Mouse (Mus musculus) B cell, adult 62 days (primary cell): Measurements from ENCODE around the gene Ganab. TPM values are rescaled to one million over a fixed set of nuclear protein-coding genes. Genes with fewer than 3 reads are reported as not detected.

Experiments
- total RNA-seq: library from RNA; stranded (reverse); gene quantifications from 4 replicates; pipeline ENCODE4 v1.2.4, GENCODE M21; 2023

Gene Ganab
- total RNA-seq, result 148 to 156 TPM (median 152 TPM) in 4 replicates

DNA sequence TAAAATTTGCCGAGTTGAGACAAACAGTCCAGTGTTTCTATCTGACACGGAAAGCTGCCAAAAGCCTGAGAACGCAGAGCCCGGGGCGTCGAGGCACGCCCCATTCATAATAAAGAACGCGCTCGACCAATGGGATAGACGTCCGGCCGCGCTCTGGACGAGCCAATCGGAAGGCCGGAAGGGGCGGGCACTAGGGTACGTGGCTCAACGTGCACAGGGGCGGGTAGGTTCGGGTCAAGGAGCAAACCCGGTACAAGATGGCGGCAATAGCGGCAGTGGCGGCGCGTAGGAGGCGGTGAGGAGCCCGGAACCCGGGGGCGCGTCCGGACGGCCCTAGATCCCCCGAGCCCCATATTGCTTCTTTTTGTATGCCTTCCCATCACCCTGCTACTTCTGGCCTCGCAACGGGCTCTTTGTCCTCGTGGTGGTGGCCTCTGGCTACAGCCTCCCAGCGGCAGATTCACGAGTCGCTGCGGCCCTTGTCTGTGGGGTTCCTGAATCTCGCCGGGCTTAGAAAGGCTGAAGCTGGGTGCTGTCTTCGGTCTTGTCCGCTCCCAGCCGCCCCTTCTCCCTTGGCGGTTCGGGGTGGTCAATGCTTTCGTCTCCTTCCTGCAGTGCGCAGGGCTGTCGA, at the start of gene Ganab:
Gene Ganab, plus strand, starts transcription at position 207 of the 631 bp plus-strand sequence.

DNA sequence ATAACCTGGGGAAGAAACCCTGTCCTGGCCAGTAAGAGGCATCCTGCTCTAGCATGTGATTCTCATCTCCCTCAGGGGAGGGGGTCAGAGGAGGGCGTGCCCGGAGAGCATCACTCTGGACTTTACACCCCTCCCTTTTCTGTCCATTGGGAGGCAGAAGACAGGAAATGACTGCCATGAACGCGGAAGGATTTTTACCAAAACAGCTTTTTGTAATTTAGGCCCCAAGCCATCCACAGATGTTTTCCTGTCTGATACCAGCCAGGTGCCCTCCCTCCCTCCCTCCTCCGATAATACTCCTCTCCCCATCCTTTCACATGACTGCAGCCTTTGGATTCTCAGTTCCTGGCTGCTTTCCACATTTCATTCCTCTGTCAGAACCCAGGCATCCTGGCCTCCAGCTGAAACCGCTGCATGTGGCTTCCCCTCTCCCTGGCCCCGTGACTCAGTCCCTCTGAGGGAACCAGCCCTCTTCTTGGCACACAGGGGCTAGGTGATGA, 47.4 kb upstream of the Ganab start, which contains the start of gene Lrrn4cl:
Gene Lrrn4cl, plus strand, starts transcription at position 367 of the 500 bp plus-strand sequence.

DNA sequence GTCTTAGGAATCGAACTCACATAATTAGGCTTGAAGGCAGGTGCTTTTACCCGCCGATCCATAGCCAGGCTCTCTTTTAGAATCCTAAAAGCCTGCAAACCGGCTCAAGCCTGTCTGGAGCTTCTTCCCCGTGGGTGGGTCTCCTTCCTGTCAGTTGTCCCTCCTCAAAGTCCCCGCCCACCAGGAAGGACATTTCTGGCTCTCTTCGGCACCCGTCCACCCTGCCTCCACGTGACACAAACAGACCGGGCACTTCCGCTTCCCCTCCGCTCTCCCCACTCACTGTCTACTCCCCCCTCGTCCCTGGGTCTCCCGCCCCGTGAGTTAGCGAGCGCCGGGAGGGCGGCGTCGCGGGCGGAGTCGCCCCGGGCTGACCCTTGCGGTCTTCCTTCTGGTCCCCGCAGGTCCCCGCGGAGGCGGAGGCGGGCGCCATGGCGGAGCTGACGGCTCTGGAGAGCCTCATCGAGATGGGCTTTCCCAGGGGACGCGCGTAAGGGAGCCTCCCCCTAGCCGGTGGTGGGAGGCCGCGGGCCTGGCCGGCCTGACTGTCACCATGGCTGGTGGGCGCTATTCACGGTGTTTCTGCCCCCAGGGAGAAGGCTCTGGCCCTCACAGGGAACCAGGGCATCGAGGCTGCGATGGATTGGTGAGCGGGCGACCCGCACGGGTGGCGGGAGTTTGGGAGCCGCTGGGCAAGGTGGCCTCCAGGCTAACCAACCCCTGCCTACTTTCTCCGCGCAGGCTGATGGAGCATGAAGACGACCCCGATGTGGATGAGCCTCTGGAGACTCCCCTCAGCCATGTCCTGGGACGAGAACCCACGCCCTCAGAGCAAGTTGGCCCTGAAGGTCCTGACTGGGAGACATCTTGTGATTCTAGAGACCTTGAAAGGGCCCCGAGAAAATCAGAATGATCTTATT, 26.3 kb upstream of the Ganab start, which contains the start of gene Ubxn1:
Gene Ubxn1, plus strand, starts transcription at position 230 of the 920 bp plus-strand sequence.

DNA sequence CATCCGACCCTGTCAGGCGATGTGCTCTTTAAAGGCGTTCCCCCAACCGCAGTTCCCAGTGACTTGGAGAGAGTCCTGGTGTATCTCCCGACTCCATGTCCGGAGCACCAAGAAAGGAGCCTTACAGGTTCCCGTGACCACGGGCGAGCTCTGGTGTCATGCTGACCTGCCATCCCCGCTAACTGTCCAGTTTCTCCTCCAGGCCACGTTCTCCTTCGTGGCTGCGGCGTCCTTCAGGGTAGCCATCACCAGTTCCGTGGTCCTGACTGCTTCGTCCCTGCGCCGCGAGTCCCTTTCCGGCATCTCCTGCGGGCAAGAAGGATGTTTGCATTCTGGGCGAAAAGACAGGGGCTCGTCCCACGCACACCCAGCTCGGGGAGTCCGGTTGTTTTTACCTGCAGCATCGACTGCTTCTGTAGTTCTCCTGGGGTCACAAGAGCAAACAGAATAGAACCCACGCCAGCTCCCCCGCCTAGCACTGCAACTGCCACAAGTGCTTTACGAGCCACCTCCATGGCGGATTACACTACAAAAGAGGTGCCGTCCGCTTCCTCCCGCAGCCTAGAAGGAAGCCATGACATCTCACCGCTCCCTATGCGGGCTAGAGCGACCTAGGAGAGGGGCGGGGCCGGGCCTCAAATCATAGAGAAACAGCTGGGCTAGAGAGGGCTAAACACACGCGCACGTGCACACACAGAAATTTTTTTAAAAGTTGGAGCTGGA, 17.4 kb upstream of the Ganab start, which contains the start of gene Uqcc3:
Gene Uqcc3, minus strand, starts transcription at position 613 of the 723 bp plus-strand sequence.

DNA sequence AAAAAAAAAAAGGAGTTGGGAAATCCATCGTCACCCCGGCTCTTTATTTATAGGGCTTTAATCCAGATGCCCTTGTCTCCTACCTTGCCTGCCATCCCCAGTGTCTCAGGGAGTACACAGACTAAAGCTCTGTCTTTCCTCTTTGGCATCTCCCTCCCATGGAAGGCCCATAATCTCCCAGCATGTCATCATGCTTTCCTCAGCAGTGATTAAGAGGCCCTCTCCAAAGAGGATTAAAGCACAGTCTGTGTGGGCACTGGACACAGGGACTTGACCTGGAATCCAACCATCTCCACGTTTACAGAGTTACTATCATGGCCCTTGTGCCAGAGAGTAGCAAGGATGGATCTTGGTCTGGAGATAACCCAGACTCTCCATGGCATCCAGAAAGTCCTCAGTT, 14.3 kb upstream of the Ganab start, which contains the start of the genes Lbhd1 and Gm49403:
Gene Lbhd1, plus strand, starts transcription at position 117 of the 400 bp plus-strand sequence.
Gene Gm49403, plus strand, starts transcription at position 315 of the 400 bp plus-strand sequence.

DNA sequence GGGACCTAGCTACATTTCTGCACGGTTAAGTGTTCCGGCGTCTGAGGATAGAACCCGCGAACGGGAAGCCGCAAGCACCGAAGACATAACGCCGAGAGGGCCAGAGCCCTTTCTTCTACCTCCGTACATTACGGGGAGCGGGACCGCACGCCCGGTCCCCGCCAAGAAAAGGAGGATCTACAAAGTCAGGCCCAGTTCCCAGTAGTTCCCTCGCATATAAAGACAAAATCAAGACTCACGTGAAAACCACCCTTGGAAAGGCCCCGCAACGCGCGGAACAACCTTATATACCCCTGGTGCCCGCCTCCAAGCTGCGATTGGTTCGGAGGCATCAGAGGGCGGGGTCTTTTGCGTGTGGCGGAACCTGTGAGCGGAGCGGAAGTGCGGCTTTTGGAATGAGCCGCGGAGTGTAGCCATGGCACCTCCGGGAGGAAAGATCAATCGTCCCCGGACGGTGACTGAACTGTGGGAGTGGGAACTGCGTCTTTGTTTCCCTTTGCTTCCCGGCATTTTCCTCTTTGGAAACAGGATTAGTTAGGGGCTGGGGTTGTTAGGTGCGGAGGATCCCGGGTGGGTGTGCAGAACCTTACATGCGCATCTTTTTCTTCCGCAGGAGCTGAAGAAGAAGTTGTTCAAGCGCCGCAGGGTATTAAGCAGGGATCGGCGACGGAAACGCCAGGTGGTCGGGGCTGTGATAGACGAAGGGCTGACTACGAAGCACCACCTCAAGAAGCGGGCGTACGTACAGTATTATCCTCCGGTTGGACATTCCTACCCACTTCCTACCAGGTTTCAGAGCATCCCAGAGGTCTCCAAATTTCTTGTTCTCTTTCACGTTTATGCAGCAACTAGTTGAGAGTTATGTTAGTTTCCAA, 9.1 kb upstream of the Ganab start, which contains the start of the genes 1810009A15Rik and Gm49416:
Gene 1810009A15Rik, plus strand, starts transcription at position 343 of the 875 bp plus-strand sequence.
Gene Gm49416, plus strand, starts transcription at position 416 of the 875 bp plus-strand sequence.

DNA sequence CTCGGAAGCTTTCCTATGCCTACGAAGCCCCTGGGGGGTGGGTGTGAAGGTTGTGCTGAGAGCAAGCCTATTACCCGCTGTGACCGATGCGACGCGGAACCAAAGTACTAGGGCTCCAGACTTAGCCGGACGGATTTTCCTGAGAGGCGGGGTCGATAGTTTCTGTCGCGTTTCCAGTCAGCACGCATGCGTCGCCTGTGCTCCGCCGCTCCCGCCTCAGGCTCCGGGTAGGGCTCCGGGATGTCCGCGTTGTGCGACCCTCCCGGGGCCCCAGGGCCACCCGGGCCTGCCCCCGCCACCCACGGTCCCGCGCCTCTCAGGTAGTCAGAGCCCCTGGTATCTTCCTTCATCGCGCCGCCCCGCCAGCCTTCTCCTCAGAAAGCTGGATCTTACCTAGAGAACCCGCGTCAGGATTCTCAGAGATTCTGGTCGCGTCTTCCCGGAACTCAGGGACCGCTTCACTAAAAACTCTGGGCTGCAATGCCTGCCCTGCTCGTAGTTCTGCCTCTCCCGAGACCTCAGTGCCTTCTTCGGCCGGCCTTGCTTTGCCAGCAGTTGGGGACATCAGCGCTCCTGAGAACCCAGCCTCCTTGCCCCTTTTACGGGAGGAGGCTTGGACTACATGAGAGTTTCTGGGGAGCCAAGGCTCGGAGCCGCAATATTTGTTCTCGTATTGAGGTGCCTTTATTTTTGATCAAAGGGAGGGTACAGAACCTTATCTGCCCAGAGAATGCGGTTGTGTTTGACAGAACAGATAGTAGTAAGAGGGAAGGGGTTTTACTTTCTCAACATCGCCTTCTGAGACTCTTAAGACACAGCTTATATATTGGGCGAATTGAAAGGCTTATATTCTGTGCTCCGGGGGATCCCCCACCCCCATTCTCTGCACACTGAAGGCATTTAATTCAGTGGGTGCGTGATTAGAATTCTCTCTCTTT, 4.8 kb upstream of the Ganab start, which contains the start of gene Ints5:
Gene Ints5, plus strand, starts transcription at position 177 of the 938 bp plus-strand sequence.

DNA sequence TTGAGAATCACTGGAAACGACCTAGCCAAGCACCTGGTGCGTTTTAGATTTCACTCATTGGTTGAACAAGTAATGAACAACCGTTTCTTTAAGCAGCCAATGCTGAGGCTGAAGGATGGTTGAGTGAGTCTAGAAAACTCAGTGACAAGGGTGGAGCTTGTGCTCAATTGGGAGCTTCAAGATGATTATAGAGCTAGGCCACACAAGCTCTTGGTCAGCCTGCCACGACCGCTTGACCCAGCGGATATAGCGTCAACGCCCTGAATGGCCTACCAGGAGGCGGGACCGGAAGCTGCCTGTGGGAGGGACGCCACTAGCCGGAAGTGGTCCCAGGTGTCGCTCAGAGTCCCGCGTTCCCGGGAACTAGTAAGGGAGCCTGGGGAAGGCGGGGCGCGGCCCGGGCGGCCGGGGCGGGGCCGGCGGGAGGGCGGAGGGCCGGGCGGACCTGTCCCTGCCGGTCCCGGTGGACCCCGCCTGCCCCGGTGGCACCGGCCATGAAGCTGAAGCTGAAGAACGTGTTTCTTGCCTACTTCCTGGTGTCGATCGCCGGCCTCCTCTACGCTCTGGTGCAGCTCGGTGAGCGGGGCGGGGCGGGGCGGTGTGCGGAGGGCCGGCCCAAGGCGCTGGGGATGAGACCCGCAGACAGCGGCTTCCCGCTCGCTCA, 22.3 kb downstream of the Ganab start, which contains the start of gene B3gat3:
Gene B3gat3, plus strand, starts transcription at position 302 of the 664 bp plus-strand sequence.

DNA sequence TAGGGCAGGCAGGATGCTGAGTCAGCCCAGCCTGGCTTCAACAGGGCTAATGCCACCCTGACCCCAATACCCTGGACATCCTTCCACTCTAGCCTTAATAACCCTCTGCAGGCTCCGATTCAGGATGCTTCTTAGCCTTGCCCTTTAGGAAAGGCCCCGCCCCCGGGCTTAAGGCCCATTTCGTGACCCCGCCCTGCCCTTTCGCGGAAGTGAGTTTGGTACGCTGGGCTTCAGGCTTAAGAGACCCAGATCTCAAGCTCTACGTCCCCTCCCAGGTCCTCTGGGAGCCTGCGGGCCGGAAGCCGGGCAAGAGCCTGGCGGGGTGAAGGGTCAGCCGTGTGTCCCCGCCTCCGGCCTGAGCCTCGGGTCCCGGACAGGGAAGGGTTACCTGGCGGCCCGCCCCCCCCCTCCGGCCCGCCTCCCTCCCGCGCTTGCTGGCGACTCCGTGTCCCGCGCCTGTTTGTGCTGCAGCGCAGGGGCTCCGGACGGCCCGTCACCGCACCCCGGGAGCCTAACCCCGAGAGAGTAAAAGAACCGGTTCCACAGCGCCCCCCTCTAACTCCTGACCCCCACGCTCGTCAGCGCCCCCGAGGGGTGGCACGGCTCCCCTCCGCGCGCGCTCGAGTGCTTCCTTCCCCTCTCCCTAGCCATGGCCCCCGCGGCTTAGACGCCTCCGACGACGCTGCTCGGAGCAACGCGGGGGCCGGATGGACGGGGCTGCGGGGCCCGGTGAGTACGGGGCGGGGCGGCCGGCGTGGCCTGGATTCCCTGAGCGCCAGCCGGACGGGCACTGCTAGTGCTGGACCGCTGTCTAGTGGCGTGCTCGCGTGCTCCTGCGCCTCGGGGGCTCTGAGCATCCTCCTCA, 31.6 kb downstream of the Ganab start, which contains the start of the genes Rom1 and Eml3:
Gene Rom1, minus strand, starts transcription at position 133 of the 865 bp plus-strand sequence.
Gene Eml3, plus strand, starts transcription at position 329 of the 865 bp plus-strand sequence.

DNA sequence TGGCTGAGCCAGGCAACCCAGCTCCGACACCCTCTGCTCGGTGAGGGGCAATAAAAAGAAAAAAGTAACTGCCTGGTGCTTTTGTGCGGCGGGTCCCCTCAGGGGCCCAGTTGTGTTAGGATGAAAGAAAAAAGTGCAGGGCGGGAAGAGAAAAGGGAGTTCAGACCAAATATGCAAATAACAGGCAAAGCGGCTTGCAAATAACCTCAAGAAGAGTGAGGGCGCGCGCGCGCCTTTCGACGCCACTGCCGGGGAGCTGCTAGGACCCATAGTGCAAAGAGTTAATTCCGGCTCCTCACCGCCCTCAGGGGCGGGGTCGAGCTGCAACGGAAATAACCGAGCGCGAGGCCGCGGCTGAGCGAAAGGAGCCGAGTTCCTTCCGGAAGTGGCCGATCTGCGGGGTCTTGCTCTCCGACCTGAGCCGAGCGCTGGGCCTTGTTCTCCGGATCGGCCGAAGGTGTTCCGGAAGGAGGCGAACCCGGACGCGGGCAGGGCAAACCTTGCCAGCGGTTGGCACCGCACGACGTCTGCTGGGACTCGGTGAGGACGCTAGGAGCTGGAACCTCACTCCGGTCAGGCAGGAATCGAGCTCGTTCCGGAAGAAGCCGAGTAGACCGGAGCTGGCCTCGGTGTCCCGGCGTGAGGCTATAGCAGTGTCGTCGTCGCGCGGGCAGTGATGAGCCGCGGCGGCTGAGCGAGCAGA, 43.8 kb downstream of the Ganab start, which contains the start of gene Mta2:
Gene Mta2, plus strand, starts transcription at position 361 of the 703 bp plus-strand sequence.

DNA sequence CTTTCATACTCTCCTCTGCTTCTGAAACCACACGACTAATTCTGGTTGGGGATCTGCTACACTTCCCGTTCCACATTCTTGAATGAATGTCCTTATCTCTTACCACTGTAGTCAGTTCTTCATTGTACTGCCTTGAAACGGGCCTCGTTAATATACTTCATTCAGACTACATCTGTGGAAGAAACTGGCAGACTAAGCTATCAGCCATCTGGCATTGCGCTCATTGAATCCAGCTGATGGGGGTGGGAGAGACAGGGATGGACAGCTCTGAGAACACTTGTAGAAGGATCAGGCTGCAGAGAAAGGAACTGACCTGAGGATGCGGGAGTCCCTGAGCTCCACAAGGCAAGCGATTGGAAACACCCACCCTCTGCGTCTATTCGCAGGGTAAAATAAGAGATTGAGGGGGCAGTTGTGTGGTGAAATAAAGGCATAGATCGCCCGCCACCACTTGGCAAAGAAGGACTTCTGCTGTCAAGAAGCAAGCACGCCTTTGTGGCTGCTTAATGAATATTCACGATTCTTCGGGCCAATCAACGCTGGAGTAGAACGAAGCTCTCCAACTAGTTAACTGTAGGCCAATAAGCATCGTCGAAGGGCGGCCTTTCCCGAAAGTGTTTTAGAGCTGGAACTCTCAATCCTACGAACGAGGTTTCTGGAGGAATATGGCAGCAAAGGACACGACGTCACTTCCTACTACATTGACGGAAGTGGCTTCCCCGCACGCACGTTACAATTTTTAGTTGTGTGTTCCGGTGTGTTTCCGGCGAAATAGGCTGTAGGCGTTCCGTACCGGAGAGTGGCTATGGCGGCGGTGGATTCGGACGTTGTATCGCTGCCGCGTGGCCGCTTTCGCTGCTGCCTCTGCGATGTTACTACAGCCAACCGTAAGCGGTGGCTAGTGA, 55.5 kb downstream of the Ganab start, which contains the start of gene Tut1:
Gene Tut1, plus strand, starts transcription at position 713 of the 905 bp plus-strand sequence.

Other genes starting within 250 kb of the Ganab start
- not detected in 4 replicates for gene Chrm1, start 234.3 kb upstream of the Ganab start, total RNA-seq
- 230 to 247 TPM (median 235 TPM) in 4 replicates for gene Slc3a2, start 174.7 kb upstream of the Ganab start, total RNA-seq
- 62.8 to 83.7 TPM (median 79.5 TPM) in 4 replicates for gene Wdr74, start 162.2 kb upstream of the Ganab start, total RNA-seq
- 3.0 to 7.4 TPM (median 4.7 TPM) in 4 replicates for gene 1700092M07Rik, start 157.4 kb upstream of the Ganab start, total RNA-seq
- 237 to 245 TPM (median 241 TPM) in 4 replicates for gene Stx5a, start 156.7 kb upstream of the Ganab start, total RNA-seq
- gene Nxf1, start 141.0 kb upstream of the Ganab start, total RNA-seq, result 377 to 393 TPM (median 389 TPM) in 4 replicates
- 26.2 to 31.3 TPM (median 28.9 TPM) in 4 replicates for gene Tmem223, start 127.1 kb upstream of the Ganab start, total RNA-seq
- 63.6 to 73.3 TPM (median 71.5 TPM) in 4 replicates for gene Tmem179b, start 123.6 kb upstream of the Ganab start, total RNA-seq
- 20.5 to 27.0 TPM (median 24.5 TPM) in 4 replicates for gene Taf6l, start 111.7 kb upstream of the Ganab start, total RNA-seq
- 58.1 to 65.7 TPM (median 60.7 TPM) in 4 replicates for gene Polr2g, start 99.5 kb upstream of the Ganab start, total RNA-seq
- gene Zbtb3, start 95.5 kb upstream of the Ganab start, total RNA-seq, result 1.3 to 2.0 TPM (median 1.6 TPM) in 4 replicates
- gene Ttc9c, start 78.7 kb upstream of the Ganab start, total RNA-seq, result 28.9 to 33.7 TPM (median 30.1 TPM) in 4 replicates
- gene Hnrnpul2, start 78.1 kb upstream of the Ganab start, total RNA-seq, result 104 to 114 TPM (median 109 TPM) in 4 replicates
- 6.4 to 30.3 TPM (median 16.5 TPM) in 4 replicates for gene AC129217.1, start 68.3 kb upstream of the Ganab start, total RNA-seq
- 45.4 to 52.9 TPM (median 48.9 TPM) in 4 replicates for gene Bscl2, start 60.6 kb upstream of the Ganab start, total RNA-seq
- not detected in 4 replicates for gene Gng3, start 58.9 kb upstream of the Ganab start, total RNA-seq
- 0.32 to 0.75 TPM (median 0.51 TPM) in 4 replicates for gene Lrrn4cl, start 47.3 kb upstream of the Ganab start, total RNA-seq
- 133 to 143 TPM (median 140 TPM) in 4 replicates for gene Ubxn1, start 26.6 kb upstream of the Ganab start, total RNA-seq
- 20.6 to 24.9 TPM (median 22.3 TPM) in 4 replicates for gene Uqcc3, start 17.1 kb upstream of the Ganab start, total RNA-seq
- gene Lbhd1, start 14.3 kb upstream of the Ganab start, total RNA-seq, result 5.1 to 16.0 TPM (median 14.2 TPM) in 4 replicates
- gene Gm49403, start 14.1 kb upstream of the Ganab start, total RNA-seq, result not detected in 4 replicates
- gene 1810009A15Rik, start 9.2 kb upstream of the Ganab start, total RNA-seq, result 32.7 to 40.6 TPM (median 37.3 TPM) in 4 replicates
- gene Gm49416, start 9.1 kb upstream of the Ganab start, total RNA-seq, result 4.7 to 5.0 TPM in 2 of 4 replicates, not detected in the others
- gene Ints5, start 5.1 kb upstream of the Ganab start, total RNA-seq, result 17.6 to 20.4 TPM (median 19.8 TPM) in 4 replicates
- 62.7 to 65.2 TPM (median 64.4 TPM) in 4 replicates for gene B3gat3, start 22.3 kb downstream of the Ganab start, total RNA-seq
- gene Rom1, start 31.3 kb downstream of the Ganab start, total RNA-seq, result 4.1 to 5.4 TPM (median 5.0 TPM) in 4 replicates
- 90.1 to 96.3 TPM (median 93.0 TPM) in 4 replicates for gene Eml3, start 31.5 kb downstream of the Ganab start, total RNA-seq
- gene Mta2, start 43.8 kb downstream of the Ganab start, total RNA-seq, result 193 to 211 TPM (median 196 TPM) in 4 replicates
- 44.1 to 51.1 TPM (median 47.8 TPM) in 4 replicates for gene Tut1, start 55.8 kb downstream of the Ganab start, total RNA-seq
- gene Eef1g, start 69.0 kb downstream of the Ganab start, total RNA-seq, result 481 to 522 TPM (median 501 TPM) in 4 replicates
- 135 to 153 TPM (median 149 TPM) in 4 replicates for gene Ahnak, start 91.2 kb downstream of the Ganab start, total RNA-seq
- not detected in 4 replicates for gene Scgb1a1, start 189.9 kb downstream of the Ganab start, total RNA-seq
- gene Asrgl1, start 237.6 kb downstream of the Ganab start, total RNA-seq, result 20.9 to 32.7 TPM (median 25.2 TPM) in 4 replicates